Mouse (Mus musculus): ENCODE results near the gene Zfp568.

GRCm38 (mm10) chr7:30030677-30031076 is 46.9 kb downstream of the Zfp568 start:
- TF ChIP-seq CTCF (IDR thresholded peaks at IDR 0.05; ENCODE audit: borderline replicate concordance, control insufficient read depth, extremely low read depth, insufficient read depth, low read length, poor library complexity) (no peak), POLR2A (IDR thresholded peaks at IDR 0.05; ENCODE audit: control insufficient read depth, extremely low read depth, insufficient read depth, low read length, poor library complexity) (no peak)

All from thymus, adult 2 months (tissue).